Mouse (Mus musculus) heart, postnatal 25 days (tissue): ENCODE data around the gene Arhgap19. TPM values are rescaled to one million over a fixed set of nuclear protein-coding genes. Genes with fewer than 3 reads are reported as not detected.

Source experiments
- DNase-seq: peaks from one replicate; pipeline ENCODE4 v3.0.0; 2022; ENCODE audit warnings: low spot score
- intact Hi-C: fragments of 180-260 bp; cut with DNase I; formaldehyde crosslinking; loops from one replicate; pipeline ENCODE4 v1.15.1; 2025
- total RNA-seq, 2 experiments: library from RNA; stranded (reverse); gene quantifications; 2 replicates each; pipeline ENCODE4 v1.2.3; 2021

Arhgap19 gene
- total RNA-seq, 2 experiments from 2014 or later: 1.6 to 1.8 TPM

DNA sequence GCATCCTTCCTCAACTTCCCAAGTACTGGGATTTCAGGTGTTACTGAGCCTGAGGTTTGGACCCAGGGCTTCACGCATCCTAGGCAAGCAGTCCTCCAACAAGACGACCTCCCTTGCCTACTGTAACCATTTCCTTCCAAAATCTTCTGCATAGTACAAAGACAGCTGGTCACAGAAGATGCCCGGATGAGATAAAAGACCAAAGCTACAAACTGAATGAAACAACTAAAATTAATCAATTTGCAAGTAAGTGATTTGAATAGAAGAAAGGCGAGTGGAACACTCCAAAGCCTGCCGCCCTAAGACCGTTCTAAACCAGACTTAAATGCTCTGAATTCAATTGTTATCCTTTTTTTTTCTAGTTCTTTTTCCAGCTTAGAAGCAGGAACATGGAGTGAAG lies 33.6 kb upstream of the Arhgap19 start:
- intact Hi-C loops: no loop called here

GRCm38 (mm10) chr19:41832501-41833201 lies 30.8 kb upstream of the Arhgap19 start:
- no peak for DNase-seq
- intact Hi-C loops: no loop called here

More for the DNA sequence above, 33.6 kb upstream of the Arhgap19 start:
- no peak for DNase-seq

- intact Hi-C loops: loop anchor here (2.0 kb wide), 2 partner anchors 15 to 29 kb away; partner anchors contain the start of gene Arhgap19
- DNase-seq: no peak
Measured at GRCm38 (mm10) chr19:41831718-41832391, 30.0 kb upstream of the Arhgap19 start.

GRCm38 (mm10) chr19:41831101-41831570 lies 29.3 kb upstream of the Arhgap19 start:
- intact Hi-C loops: loop anchor here (2.0 kb wide), 2 partner anchors 16 to 28 kb away; partner anchors contain the start of gene Arhgap19
- no peak for DNase-seq

DNA sequence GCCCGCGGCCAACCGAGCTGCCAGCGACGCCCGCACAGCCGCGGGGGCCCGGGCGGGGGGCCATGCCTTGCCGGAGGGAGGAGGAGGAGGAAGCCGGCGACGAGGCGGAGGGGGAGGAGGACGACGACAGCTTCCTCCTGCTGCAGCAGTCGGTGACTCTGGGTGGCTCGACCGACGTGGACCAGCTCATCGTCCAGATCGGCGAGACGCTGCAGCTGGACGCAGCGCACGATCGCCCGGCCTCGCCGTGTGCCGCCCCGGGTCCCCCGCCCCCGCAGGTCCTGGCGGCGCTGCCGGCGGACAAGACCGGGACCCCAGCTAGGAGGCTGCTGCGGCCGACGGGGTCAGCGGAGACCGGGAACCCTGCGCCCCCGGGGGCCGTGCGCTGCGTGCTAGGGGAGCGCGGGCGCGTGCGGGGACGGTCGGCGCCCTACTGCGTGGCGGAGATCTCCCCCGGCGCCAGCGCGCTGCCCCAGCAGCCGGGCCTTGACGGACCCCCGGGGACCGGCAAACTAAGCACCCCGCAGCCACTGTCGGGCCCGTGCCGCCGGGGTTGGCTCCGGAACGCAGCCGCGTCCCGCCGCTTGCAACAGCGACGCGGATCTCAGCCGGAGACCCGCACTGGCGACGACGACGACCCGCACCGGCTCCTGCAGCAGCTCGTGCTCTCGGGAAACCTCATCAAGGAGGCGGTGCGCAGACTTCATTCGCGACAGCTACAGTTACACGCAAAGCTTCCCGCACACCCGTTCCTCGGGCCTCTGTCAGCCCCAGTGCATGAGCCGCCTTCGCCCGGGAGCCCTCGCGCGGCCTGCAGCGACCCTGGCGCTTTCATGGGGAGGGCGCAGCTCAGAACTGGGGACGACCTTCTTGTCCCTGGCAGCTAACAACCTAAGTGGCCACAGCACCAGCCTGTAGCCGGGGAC lies 28.5 kb upstream of the Arhgap19 start:
- peak; percentile 15 for DNase-seq
- intact Hi-C loops: loop anchor here (2.0 kb wide), 2 partner anchors 16 to 28 kb away; partner anchors contain the start of gene Arhgap19

- DNase-seq: peak; percentile 81
- intact Hi-C loops: loop anchor here (2.0 kb wide), 2 partner anchors 17 to 27 kb away; partner anchors contain the start of gene Arhgap19
Measured at GRCm38 (mm10) chr19:41829381-41830105, 27.7 kb upstream of the Arhgap19 start, which contains the start of gene Frat1. Frat1 (plus strand) TSS chr19:41829970.

- no peak for DNase-seq
- intact Hi-C loops: no loop called here
Measured at GRCm38 (mm10) chr19:41828941-41829340, 27.1 kb upstream of the Arhgap19 start.

- intact Hi-C loops: no loop called here
- DNase-seq: no peak
Measured at GRCm38 (mm10) chr19:41826529-41826928, 24.7 kb upstream of the Arhgap19 start.

GRCm38 (mm10) chr19:41824950-41825349 lies 23.1 kb upstream of the Arhgap19 start:
- intact Hi-C loops: no loop called here
- no peak for DNase-seq

- intact Hi-C loops: no loop called here
Measured at GRCm38 (mm10) chr19:41822589-41822988, 20.7 kb upstream of the Arhgap19 start.

DNA sequence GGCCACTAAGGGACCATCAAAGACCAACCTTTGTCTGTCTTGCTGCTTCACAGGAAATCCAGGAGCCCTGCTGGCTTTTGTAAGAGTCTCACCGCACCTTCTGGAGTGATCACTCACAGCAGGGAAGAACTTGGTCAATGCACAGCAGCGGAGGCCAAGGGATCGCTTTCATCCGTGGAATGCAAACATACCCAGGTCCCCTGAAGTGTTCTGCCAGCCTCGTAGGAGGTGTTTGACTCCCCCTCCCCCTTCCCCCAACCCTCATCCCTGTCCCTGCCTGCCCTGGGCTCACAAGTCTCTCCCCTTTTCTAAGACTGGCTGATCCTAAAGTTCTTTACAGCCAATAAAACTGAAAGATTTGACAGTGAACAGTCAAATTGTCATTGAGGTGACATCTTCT lies 19.6 kb upstream of the Arhgap19 start:
- intact Hi-C loops: no loop called here
- no peak for DNase-seq

More at GRCm38 (mm10) chr19:41822589-41822988, 20.7 kb upstream of the Arhgap19 start:
- no peak for DNase-seq

GRCm38 (mm10) chr19:41818749-41819148 lies 16.9 kb upstream of the Arhgap19 start:
- DNase-seq: no peak
- intact Hi-C loops: no loop called here

DNA sequence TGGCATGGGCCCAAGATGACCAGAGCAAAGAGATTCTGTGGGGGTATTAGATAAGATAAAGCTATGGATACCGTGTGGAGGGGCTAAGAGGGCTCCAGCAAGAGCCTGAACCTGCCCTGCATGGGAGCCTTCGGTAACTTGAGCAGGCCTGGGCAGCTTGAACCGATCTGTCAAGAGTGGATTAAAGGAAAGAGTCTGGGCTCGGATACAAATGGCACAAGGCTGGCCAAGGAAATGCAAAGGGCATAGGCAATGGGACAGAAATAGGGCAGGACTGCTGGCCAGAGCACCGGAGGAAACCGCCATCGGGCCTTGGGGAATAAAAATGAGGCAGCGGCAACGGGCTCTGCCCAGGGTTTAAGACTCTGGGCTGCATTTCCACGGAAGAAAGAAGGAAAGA lies 15.5 kb upstream of the Arhgap19 start:
- intact Hi-C loops: no loop called here
- no peak for DNase-seq

DNA sequence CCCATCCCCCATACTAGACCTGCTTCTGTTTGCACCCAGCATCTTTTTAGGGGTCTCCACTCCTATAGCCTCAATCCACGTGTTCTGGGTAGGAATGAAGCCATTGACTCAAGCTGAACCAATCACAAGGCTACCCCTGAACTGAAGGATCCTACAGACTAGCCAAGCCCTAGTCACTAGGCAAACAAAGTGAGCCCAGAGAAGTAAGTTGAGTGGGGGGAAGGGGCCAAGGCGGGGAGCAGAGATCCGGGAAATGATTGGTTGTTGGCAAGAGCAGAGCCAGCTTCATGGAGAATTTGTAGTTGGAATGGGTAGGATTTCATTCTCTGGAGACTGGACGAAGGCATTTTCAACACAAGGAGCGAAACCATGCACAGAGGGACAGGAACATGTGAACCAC lies 15.1 kb upstream of the Arhgap19 start:
- no peak for DNase-seq
- intact Hi-C loops: no loop called here

DNA sequence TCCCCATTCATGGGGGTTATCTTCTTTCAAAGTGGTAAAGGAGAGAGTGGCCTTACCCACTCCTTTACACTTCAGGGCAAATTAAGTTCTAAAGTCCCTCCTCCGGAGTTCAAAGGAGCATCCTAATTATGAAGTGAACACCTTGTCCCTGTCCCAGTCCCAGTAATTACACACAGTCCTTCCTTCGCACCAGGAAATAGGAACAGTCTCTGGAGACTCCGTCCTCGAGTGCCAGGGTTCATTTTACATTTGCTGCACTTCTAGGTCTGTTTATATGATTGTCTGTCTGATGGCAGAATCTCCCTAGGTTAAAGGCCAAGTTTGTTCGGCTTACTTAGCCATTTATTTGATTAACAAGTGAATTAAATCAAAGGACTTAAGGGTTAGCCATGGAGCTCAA lies 14.6 kb upstream of the Arhgap19 start:
- no peak for DNase-seq
- intact Hi-C loops: no loop called here

- DNase-seq: no peak
- intact Hi-C loops: no loop called here
Measured at GRCm38 (mm10) chr19:41813374-41813773, 11.5 kb upstream of the Arhgap19 start.

DNA sequence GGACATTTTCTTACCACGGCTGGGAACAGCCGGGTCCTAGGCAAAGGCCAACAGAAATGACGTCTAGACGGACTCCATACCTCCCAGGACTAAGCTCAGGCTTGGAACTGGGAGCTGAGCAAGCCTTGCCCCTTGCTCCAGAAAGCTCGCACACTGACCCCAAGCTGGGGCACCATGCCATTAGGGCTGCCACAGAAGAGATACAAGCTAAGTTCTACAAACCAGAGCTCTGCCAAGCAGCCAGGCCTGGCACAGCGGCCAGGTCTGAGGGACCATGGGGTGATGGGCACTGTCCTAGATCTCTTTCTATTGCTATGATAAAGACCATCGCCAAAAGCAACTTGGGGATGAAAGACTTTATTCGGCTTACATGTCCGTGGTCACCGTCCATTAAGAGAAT lies 10.7 kb upstream of the Arhgap19 start:
- intact Hi-C loops: no loop called here
- DNase-seq: no peak

DNA sequence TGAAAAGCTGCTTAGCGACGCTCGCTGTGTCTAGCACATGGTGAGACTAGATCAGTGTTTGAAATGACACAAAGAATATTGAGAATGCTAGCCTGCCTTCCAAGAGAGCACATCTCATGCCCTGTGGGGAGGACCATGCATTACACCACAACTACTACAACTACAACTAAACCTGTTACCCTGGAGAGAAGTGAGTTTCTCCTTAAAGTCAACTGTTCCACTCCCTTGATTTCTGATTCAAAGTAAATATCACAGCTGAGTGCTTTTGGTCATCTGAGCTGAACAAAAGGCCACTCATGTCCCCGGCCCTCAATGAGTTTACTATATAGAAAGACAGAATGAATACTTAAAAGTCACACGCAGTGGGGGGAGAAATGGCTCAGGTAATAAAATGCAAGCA lies 8.2 kb upstream of the Arhgap19 start:
- intact Hi-C loops: no loop called here
- DNase-seq: no peak

- intact Hi-C loops: no loop called here
- DNase-seq: no peak
Measured at GRCm38 (mm10) chr19:41808104-41808634, 6.3 kb upstream of the Arhgap19 start.
